Mouse (Mus musculus) stomach, postnatal 0 days (tissue): ENCODE data around the gene 4930438A08Rik. TPM values are rescaled to one million over a fixed set of nuclear protein-coding genes. Genes with fewer than 3 reads are reported as not detected.

Experiments
- ATAC-seq: fragments of 200-750 bp; cut with Nextera tagmentation; 2 replicates; pipeline ENCODE4 v1.8.0; 2017; ENCODE audit not compliant: low FRiP score, low TSS enrichment
- DNase-seq: peaks from one replicate; pipeline ENCODE4 v3.0.0-alpha.2; 2016; ENCODE audit warnings: low spot score
- H3K27ac ChIP-seq: fragments of 300-500 bp; sonication (generic); replicated peaks from 2 replicates; pipeline ENCODE4 v1.5.1; 2014; ENCODE audit warnings: mild to moderate bottlenecking, control low read depth
- H3K27me3 ChIP-seq: fragments of 300-500 bp; sonication (generic); 2 replicates; pipeline ENCODE4 v1.6.1; 2014; ENCODE audit warnings: low read length; ENCODE audit not compliant: control insufficient read depth, insufficient read depth
- H3K36me3 ChIP-seq: fragments of 300-500 bp; sonication (generic); 2 replicates; pipeline ENCODE4 v1.6.1; 2014; ENCODE audit warnings: low read length, mixed read lengths; ENCODE audit not compliant: control insufficient read depth, insufficient read depth
- H3K4me1 ChIP-seq: fragments of 300-500 bp; sonication (generic); replicated peaks from 2 replicates; pipeline ENCODE4 v1.6.1; 2014; ENCODE audit warnings: antibody characterized with exemption; ENCODE audit not compliant: control insufficient read depth, insufficient read depth
- H3K4me2 ChIP-seq: fragments of 300-500 bp; sonication (generic); replicated peaks from 2 replicates; pipeline ENCODE4 v1.6.1; 2014; ENCODE audit warnings: low read depth, mild to moderate bottlenecking, control low read depth, moderate library complexity
- H3K4me3 ChIP-seq: fragments of 300-500 bp; sonication (generic); 2 replicates; pipeline ENCODE4 v1.5.1; 2014; ENCODE audit warnings: low read depth, low read length, control low read depth
- H3K9ac ChIP-seq: fragments of 300-500 bp; sonication (generic); 2 replicates; pipeline ENCODE4 v1.6.1; 2014; ENCODE audit warnings: mild to moderate bottlenecking, low read length, control low read depth, mixed read lengths
- H3K9me3 ChIP-seq: fragments of 300-500 bp; sonication (generic); 2 replicates; pipeline ENCODE4 v1.6.1; 2016; ENCODE audit warnings: low read length; ENCODE audit not compliant: control insufficient read depth
- CTCF ChIP-seq: IDR thresholded peaks from 2 replicates; pipeline ENCODE4 v1.5.1; 2016; ENCODE audit warnings: antibody characterized with exemption, low read depth, mild to moderate bottlenecking, moderate library complexity
- EP300 ChIP-seq: optimal IDR thresholded peaks from 2 replicates; pipeline ENCODE3; 2016; ENCODE audit warnings: antibody characterized with exemption
- WGBS: fragments of 180-500 bp; shearing (Covaris S2); extraction: QIAGEN DNeasy Blood & Tissue Kit; methylation state at CpG from one replicate; pipeline ENCODE4 v1.1.7; 2014; 5-methylcytosine and 5-hydroxymethylcytosine counted together
- polyA plus RNA-seq: library from polyadenylated mRNA; unstranded; fragments of >200 nt; fragmentation: Nextera tagmentation; extraction: Ambion mirVana; gene quantifications from 2 replicates; pipeline ENCODE4 v1.2.1, GENCODE M21; 2015

Gene 4930438A08Rik
- polyA plus RNA-seq, 1 experiment from 2014 or later, result 0.49 TPM

DNA sequence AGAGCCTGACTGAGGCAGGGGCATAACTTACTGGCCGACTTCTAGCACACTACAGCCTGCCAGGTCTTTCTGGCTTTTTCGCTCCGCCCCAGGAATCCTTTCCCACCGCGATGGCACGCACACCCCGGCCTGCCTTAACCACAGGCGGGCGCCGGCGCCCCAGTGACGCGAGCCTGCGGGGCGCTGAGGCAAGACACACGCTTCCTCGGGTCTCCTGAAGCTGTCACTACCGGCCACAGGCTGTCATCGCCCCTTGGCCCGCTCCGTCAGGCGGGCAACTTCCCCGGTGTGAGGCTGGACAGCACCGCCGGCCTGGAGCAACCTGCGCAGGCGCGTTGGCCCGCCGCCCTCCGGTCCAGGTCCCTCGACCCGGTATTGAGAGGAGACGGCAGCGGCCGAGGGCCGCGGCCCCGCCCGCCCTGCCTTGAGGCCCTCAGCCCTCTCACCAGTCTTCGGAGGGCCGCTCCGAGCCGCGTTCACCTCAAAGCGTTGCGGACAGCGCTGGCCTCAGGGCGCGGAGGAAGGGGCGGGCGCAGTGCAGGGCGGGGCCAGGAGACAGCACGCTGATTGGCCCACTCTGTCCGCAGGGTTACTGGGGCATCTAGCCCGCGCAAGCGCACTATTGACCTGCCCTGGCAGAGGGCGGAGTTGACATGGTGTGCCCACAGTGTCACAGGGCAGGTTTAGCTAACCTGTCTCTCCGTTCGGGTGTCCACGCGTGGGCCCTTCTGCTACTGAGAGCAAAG lies 48.4 kb downstream of the 4930438A08Rik start:
- Histone ChIP-seq H3K4me3 (peak overlapping the region; percentile 81), H3K27me3 (no peaks in the 10 kb centered on the region), H3K9ac (peak overlapping the region; percentile 86), H3K4me1 (no peaks in the 10 kb centered on the region), H3K9me3 (no peaks in the 10 kb centered on the region), H3K36me3 (no peaks in the 10 kb centered on the region; the same call in 1 of the 2 replicates), H3K27ac (peak overlapping the region; percentile 98), H3K4me2 (peak overlapping the region; percentile 82)
- 1% methylated on average over 59 of the region's 63 CpGs for whole genome bisulfite sequencing
- peak; percentile 99 for ATAC-seq
- no peak for TF ChIP-seq EP300
- TF ChIP-seq CTCF, result peak; percentile 34; the same call in 1 of the 2 replicates
- peak; percentile 98 for DNase-seq

DNA sequence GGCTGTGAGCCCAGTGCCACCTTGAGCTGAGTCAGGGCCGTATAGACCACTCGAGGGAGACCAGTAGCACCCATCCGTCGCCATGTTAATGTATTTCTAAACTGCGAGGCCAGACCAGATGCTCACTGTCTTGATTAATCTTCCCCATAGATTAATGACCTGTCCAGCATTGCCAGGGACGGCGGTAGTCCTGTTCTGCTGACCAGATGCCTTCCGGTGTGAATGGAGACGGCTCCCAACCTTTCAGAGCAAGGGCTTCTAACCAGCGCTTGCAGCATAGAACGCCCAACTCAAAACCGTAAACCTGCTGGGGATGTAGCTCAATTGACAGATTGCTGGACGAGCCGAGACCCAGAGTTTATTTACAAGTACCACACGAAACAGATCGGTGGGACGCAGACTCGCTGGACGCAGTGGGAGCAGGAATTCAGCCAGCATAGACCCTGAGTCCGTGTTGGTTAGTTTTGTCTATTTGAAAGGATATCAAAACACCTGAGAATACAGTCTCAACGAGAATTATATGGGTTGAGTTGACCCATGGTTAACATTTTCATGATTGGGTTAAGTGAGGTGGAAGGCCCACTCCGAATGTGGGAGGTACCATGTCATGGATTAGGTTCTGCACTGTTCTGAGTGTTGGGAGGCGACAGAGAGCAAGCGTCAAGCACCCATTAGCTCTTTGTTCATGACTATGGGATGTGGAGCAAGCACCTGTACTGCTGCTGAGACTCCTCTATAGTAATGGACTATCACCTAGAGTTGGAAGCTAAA lies 49.2 kb downstream of the 4930438A08Rik start:
- peak overlapping the region; percentile 82 for H3K4me2 ChIP-seq
- no peaks in the 10 kb centered on the region for H3K4me1 ChIP-seq
- H3K27me3 ChIP-seq, result no peaks in the 10 kb centered on the region
- H3K36me3 ChIP-seq, result no peaks in the 10 kb centered on the region; the same call in 1 of the 2 replicates
- H3K9me3 ChIP-seq, result no peaks in the 10 kb centered on the region
- ATAC-seq, result peak; percentile 15
- 0 out of 2 replicates have a peak, but pooled peaks have one; percentile 13 for TF ChIP-seq CTCF
- TF ChIP-seq EP300, result no peak
- WGBS, result 5% methylated on average over 24 of the region's 24 CpGs
- H3K4me3 ChIP-seq, result peak overlapping the region; percentile 81
- DNase-seq, result no peak
- H3K9ac ChIP-seq, result peak overlapping the region; percentile 86
- peak overlapping the region; percentile 98 for H3K27ac ChIP-seq

DNA sequence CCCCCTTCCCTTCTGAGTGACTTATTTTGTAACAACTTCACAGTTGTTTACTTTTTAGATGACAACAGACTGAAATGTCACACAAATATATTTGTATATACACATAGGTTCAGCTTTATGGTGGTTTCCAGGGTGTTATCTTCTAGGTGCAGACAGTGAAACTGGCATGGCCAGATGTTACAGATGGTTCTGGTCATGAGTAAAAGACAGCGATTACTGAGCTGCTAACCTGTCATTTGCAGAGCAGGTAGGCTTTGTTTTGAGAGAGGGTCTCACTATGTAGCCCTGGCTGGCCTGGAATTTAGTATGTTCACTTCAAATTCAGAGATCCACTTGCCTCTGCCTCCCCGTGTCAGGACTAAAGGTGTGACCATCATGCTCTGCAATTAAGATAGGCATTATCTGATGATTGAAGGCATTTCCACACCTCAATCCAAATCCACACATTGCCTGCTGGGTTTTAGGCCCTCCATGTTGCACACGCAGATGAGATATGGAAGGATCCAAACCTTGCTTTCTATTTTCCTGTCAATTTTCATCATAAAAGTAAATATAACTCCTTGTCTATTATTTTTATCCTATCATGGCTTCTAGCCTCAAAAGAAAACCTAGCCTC lies 50.1 kb downstream of the 4930438A08Rik start:
- no peak for ATAC-seq
- H3K4me3 ChIP-seq, result no peak overlapping the region
- H3K4me2 ChIP-seq, result no peak overlapping the region
- TF ChIP-seq CTCF (no peak), EP300 (no peak)
- whole genome bisulfite sequencing, result 76% methylated on average over 3 of the region's 3 CpGs
- no peaks in the 10 kb centered on the region for H3K27me3 ChIP-seq
- no peak overlapping the region for H3K27ac ChIP-seq
- H3K36me3 ChIP-seq, result no peaks in the 10 kb centered on the region; the same call in 1 of the 2 replicates
- H3K4me1 ChIP-seq, result peaks cover 6% of the 10 kb centered on the region; the same call in 1 of the 2 replicates
- no peaks in the 10 kb centered on the region for H3K9me3 ChIP-seq
- no peak overlapping the region for H3K9ac ChIP-seq
- DNase-seq, result no peak

DNA sequence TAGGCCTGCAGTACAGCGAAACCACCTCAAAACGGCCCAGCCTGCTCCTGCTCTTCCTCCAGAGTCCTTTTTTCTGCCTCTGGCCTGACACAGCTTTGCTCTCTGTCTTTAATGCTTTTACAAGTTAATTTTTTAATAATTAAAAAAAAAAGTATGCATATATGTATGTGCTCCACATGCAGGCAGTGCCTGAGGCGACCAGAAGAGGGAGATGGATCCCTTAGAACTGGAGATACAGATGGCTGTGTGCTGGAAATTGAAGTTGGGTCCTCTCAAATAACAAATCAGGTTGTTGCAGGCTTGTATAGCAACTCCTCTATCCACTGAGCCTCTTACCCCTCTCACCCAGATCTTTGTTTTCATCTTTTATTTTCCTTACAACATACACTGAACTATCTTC lies 52.2 kb downstream of the 4930438A08Rik start:
- no peak overlapping the region for H3K27ac ChIP-seq
- TF ChIP-seq EP300 (no peak), CTCF (peak; percentile 48)
- 95% methylated on average over 3 of the region's 3 CpGs for WGBS
- ATAC-seq (no peak), DNase-seq (no peak)
- H3K4me2 ChIP-seq, result no peak overlapping the region
- no peaks in the 10 kb centered on the region for H3K9me3 ChIP-seq
- no peaks in the 10 kb centered on the region; the same call in 1 of the 2 replicates for H3K36me3 ChIP-seq
- no peak overlapping the region for H3K9ac ChIP-seq
- no peaks in the 10 kb centered on the region for H3K27me3 ChIP-seq
- H3K4me3 ChIP-seq, result no peak overlapping the region
- peaks cover 11% of the 10 kb centered on the region for H3K4me1 ChIP-seq

DNA sequence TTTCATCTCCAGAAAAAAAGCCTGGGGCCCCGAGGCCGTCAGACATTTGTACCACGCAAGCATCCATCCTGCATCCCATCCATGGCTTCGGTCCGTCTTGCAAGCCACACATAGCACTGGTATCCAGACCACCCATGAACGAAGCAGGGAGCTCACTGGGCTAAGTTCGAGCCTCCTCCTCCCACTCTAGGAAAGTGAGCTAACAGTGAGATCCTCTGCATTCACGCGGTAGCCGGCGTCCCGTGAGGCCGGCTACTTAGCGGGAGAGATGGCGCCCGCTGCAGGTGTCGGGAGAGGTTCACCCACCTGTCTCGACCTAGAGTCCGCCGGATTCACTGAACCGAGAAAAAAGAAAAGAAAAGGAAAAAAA lies 55.3 kb downstream of the 4930438A08Rik start:
- H3K4me1 ChIP-seq, result peaks cover 11% of the 10 kb centered on the region
- no peaks in the 10 kb centered on the region for H3K9me3 ChIP-seq
- no peak for DNase-seq
- no peaks in the 10 kb centered on the region; the same call in 1 of the 2 replicates for H3K36me3 ChIP-seq
- H3K4me3 ChIP-seq, result peak overlapping the region; percentile 79
- H3K9ac ChIP-seq, result peak overlapping the region; percentile 88
- WGBS, result under 1% methylated on average over 21 of the region's 21 CpGs
- H3K27me3 ChIP-seq, result no peaks in the 10 kb centered on the region
- H3K27ac ChIP-seq, result peak overlapping the region; percentile 88
- TF ChIP-seq EP300 (no peak), CTCF (0 out of 2 replicates have a peak, but pooled peaks have one; percentile 30)
- ATAC-seq, result peak; percentile 38
- H3K4me2 ChIP-seq, result peak overlapping the region; percentile 78
